Mouse (Mus musculus) lung, embryonic 16.5 days (tissue): ENCODE results near the gene Khnyn. TPM values are rescaled to one million over a fixed set of nuclear protein-coding genes. Genes with fewer than 3 reads are reported as not detected.

Experiments used
- ATAC-seq: fragments of 200-750 bp; cut with Nextera tagmentation; 2 replicates; pipeline ENCODE4 v1.8.0; 2017; ENCODE audit warnings: low read depth, mild to moderate bottlenecking, moderate library complexity
- H3K27ac ChIP-seq: fragments of 300-500 bp; sonication (generic); 2 replicates; pipeline ENCODE4 v1.5.1; 2014; ENCODE audit warnings: mild to moderate bottlenecking, control low read depth, low read length
- H3K27me3 ChIP-seq: fragments of 300-500 bp; sonication (generic); 2 replicates; pipeline ENCODE4 v1.6.1; 2014; ENCODE audit warnings: low read depth, low read length, mixed read lengths; ENCODE audit not compliant: control insufficient read depth, insufficient read depth
- H3K36me3 ChIP-seq: fragments of 300-500 bp; sonication (generic); 2 replicates; pipeline ENCODE4 v1.6.1; 2014; ENCODE audit warnings: low read length; ENCODE audit not compliant: control insufficient read depth, insufficient read depth
- H3K4me1 ChIP-seq: fragments of 300-500 bp; sonication (generic); replicated peaks from 2 replicates; pipeline ENCODE4 v1.6.1; 2014; ENCODE audit warnings: low read length, mixed read lengths; ENCODE audit not compliant: control insufficient read depth, insufficient read depth
- H3K4me2 ChIP-seq: fragments of 300-500 bp; sonication (generic); 2 replicates; pipeline ENCODE4 v1.6.1; 2014; ENCODE audit warnings: low read depth, low read length, control low read depth
- H3K4me3 ChIP-seq: fragments of 300-500 bp; sonication (generic); 2 replicates; pipeline ENCODE4 v1.5.1; 2014; ENCODE audit warnings: mild to moderate bottlenecking, low read length, control low read depth
- H3K9ac ChIP-seq: fragments of 300-500 bp; sonication (generic); 2 replicates; pipeline ENCODE4 v1.6.1; 2014; ENCODE audit warnings: low read length, control low read depth
- H3K9me3 ChIP-seq: fragments of 300-500 bp; sonication (generic); 2 replicates; pipeline ENCODE4 v1.6.1; 2016; ENCODE audit warnings: low read length; ENCODE audit not compliant: control insufficient read depth
- WGBS: fragments of 180-500 bp; shearing (Covaris S2); extraction: QIAGEN DNeasy Blood & Tissue Kit; methylation state at CpG from one replicate; pipeline ENCODE4 v1.1.7; 2014; 5-methylcytosine and 5-hydroxymethylcytosine counted together
- polyA plus RNA-seq: library from polyadenylated mRNA; unstranded; fragments of >200 nt; fragmentation: Nextera tagmentation; extraction: Ambion mirVana; gene quantifications from 2 replicates; pipeline ENCODE4 v1.2.1, GENCODE M21; 2015

The Khnyn gene
- polyA plus RNA-seq, 1 experiment from 2014 or later, result 17.8 TPM

DNA sequence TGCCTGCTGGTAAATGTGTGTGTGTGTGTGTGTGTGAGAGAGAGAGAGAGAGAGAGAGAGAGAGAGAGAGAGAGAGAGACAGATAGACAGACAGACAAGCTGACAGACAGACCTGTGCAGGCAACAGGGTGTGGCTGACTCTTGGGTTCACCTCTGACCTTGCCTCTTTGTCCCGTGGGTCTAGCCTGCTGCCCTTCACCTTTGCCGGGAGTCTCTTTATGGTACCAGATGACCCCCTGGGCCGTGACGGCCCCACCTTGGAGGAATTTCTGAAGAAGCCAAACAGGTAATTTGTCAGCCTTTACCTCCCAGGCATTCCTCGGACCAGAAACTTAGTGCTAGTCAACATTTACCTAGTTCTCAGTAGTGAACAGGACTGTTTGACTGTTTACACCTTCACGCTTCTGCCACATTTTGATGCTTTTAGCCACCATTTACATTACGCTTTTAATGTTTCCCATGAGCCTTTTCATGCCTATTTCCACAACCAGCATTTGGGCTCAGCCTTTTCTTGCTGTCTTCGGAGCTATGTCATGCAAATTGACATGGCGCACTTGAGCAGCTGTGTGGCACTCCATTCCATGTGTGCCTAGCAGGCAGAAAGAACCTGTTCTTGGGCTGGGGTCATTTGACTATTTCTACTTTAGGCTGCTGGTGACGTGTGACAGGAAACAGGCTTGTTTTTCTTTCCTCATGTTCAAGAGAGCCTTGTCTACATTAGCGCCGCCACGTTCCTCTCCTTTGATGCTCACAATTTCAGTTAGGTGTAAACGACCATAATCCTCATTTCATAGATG is 16.3 kb upstream of the Khnyn start:
- ATAC-seq, result no peak
- 82% methylated on average over 14 of the region's 14 CpGs for WGBS
- no peak overlapping the region for H3K4me3 ChIP-seq
- H3K27ac ChIP-seq, result no peak overlapping the region
- H3K9me3 ChIP-seq, result no peaks in the 10 kb centered on the region
- no peak overlapping the region for H3K9ac ChIP-seq
- H3K36me3 ChIP-seq, result peaks cover 70% of the 10 kb centered on the region
- peaks cover 4% of the 10 kb centered on the region for H3K4me1 ChIP-seq
- no peak overlapping the region for H3K4me2 ChIP-seq
- no peaks in the 10 kb centered on the region for H3K27me3 ChIP-seq

DNA sequence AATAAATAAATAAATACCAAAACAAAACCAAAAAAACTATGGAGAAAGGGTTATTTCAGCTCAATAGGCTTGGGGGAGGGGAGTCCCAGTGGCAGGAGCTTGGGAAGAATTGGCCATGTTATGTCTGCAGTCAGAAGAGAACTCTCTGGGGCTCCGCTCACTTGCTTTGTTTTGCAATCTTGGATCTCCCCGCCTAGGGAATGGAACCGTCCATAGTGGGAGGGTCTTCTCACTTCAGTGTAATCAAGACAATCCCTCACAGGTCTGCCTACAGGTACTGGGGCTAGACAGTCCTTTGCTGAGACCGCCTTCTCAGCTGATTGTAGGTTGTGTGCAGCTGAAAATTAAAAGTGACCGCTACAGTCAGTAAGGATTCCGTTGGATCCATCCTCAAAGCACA is 15.2 kb upstream of the Khnyn start:
- no peak for ATAC-seq
- Histone ChIP-seq H3K4me2 (no peak overlapping the region), H3K36me3 (peaks cover 64% of the 10 kb centered on the region), H3K9ac (no peak overlapping the region), H3K9me3 (no peaks in the 10 kb centered on the region), H3K27ac (no peak overlapping the region), H3K4me1 (peaks cover 8% of the 10 kb centered on the region), H3K4me3 (no peak overlapping the region), H3K27me3 (no peaks in the 10 kb centered on the region)
- WGBS, result 95% methylated on average over 6 of the region's 6 CpGs

DNA sequence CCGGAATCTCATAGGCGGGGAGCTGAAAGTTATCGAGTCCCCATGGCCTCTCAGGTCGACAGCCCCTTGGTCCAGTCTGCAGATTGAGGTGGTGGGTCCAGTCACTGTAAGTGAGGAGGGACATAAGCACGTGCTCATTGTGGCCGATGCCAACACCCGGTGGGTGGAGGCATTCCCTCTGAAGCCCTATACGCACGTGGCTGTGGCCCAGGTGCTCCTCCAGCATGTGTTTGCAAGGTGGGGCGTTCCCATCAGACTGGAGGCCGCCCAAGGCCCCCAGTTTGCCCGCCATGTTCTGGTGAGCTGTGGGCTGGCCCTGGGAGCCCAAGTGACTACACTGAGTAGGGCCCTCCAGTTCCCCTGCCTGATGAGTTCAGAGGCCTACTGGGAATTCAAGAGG is 12.7 kb upstream of the Khnyn start:
- no peak for ATAC-seq
- Histone ChIP-seq H3K27ac (no peak overlapping the region), H3K4me2 (no peak overlapping the region), H3K36me3 (peaks cover 45% of the 10 kb centered on the region), H3K27me3 (no peaks in the 10 kb centered on the region), H3K9ac (no peak overlapping the region), H3K4me1 (peaks cover 8% of the 10 kb centered on the region), H3K9me3 (no peaks in the 10 kb centered on the region), H3K4me3 (no peak overlapping the region)
- 85% methylated on average over 12 of the region's 12 CpGs for whole genome bisulfite sequencing

DNA sequence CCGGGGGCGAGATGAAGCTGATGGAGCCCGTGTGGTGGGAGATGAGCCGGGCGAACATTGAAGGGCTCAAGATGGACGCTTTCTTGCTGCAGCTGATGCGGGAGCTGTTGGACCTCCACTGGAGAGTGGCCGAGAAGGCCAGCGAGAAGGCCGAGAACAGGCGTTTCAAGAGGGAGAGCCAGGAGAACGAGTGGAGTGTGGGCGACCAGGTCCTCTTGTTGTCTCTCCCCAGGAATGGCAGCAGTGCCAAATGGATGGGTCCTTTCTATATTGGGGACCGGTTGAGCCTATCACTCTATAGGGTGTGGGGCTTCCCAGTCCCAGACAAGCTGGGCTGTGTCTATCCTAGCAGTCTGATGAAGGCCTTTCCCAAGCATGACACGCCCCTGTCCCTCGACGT is 12.2 kb upstream of the Khnyn start:
- H3K4me3 ChIP-seq, result no peak overlapping the region
- 83% methylated on average over 17 of the region's 17 CpGs for WGBS
- no peaks in the 10 kb centered on the region for H3K27me3 ChIP-seq
- no peak for ATAC-seq
- no peak overlapping the region for H3K27ac ChIP-seq
- H3K4me1 ChIP-seq, result peaks cover 12% of the 10 kb centered on the region
- no peak overlapping the region for H3K4me2 ChIP-seq
- no peak overlapping the region for H3K9ac ChIP-seq
- H3K9me3 ChIP-seq, result no peaks in the 10 kb centered on the region
- peaks cover 45% of the 10 kb centered on the region for H3K36me3 ChIP-seq

DNA sequence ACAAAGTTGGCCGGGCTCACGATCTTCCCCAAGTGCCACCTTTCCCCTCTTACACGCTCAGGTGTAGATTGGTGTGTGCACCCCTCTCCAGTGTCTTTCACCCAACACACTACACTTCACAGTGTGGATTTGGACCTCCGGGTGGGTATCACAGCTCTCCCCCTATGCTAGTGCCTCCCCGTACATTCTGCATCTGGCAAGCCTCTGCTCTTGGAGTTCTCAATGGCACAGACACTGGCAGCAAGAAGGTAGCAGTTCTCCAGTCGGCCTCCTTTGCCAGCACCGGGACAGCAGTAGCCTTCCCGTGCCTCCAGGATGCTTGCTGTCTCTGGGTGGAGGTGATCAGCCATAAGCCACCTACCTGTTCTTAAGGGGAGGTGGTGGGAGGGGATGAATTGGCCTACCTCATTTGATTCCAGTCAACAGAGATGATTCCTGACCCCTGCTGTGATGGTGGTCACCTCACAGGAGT is 11.5 kb upstream of the Khnyn start:
- Histone ChIP-seq H3K9ac (no peak overlapping the region), H3K27me3 (no peaks in the 10 kb centered on the region)
- ATAC-seq, result no peak

DNA sequence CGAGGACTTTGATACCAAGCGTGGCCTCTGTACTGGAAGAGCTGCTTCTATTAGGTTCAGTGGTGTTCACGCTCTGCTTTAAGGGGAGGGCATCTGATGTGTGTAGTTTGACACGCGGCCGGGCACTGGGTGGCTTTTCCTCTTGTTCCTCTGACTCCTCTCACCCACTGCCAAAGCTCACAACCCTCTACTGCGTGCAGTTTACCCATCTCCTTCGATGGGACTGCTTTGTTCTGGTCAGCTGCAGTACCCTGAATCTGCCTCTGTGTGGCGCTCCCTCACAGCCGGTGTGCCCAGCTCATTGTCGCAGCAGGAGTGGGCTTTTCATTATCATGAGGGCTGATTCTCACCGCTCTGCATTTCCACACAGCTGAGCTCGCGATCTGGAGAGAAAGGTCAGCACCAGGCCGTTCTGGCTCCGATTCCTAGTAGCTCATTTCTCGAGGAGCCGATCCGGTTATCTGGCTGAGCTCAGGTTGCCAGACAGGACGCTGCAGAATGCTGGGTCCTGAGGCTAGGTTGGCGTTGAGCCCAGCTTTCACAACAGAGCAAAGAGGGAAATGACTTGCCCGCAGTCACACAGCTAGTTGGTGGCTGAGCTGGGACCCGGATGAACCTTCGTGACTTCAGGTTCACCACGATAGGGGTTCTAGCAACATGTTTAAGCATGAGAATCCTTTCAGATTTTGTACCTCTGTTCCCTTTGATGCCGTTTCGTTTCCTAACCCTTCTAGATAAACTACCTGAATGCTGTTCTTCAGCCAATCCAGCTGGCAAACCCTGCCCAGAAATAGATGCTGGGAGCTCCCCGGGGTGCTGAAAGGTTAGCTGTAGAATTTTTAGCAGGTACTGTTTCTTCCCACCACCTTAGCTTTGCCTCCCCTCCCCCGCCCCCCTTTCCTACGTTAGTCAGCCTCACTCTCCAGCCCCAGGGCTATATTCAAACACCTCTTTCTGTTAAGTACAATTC is 10.7 kb upstream of the Khnyn start:
- Histone ChIP-seq H3K9ac (peak overlapping the region; percentile 40), H3K36me3 (peaks cover 32% of the 10 kb centered on the region), H3K4me1 (peaks cover 23% of the 10 kb centered on the region), H3K4me3 (peak overlapping the region; percentile 28), H3K27me3 (no peaks in the 10 kb centered on the region), H3K27ac (no peak overlapping the region), H3K9me3 (no peaks in the 10 kb centered on the region), H3K4me2 (peak overlapping the region; percentile 49)
- WGBS, result 11% methylated on average over 30 of the region's 30 CpGs
- ATAC-seq, result peak; percentile 43

More for the DNA sequence above, 11.5 kb upstream of the Khnyn start:
- Histone ChIP-seq H3K27ac (no peak overlapping the region), H3K9me3 (no peaks in the 10 kb centered on the region), H3K4me3 (no peak overlapping the region), H3K4me1 (peaks cover 18% of the 10 kb centered on the region), H3K4me2 (peak overlapping the region; percentile 49; the same call in 1 of the 2 replicates), H3K36me3 (peaks cover 39% of the 10 kb centered on the region)
- 77% methylated on average over 8 of the region's 8 CpGs for WGBS

DNA sequence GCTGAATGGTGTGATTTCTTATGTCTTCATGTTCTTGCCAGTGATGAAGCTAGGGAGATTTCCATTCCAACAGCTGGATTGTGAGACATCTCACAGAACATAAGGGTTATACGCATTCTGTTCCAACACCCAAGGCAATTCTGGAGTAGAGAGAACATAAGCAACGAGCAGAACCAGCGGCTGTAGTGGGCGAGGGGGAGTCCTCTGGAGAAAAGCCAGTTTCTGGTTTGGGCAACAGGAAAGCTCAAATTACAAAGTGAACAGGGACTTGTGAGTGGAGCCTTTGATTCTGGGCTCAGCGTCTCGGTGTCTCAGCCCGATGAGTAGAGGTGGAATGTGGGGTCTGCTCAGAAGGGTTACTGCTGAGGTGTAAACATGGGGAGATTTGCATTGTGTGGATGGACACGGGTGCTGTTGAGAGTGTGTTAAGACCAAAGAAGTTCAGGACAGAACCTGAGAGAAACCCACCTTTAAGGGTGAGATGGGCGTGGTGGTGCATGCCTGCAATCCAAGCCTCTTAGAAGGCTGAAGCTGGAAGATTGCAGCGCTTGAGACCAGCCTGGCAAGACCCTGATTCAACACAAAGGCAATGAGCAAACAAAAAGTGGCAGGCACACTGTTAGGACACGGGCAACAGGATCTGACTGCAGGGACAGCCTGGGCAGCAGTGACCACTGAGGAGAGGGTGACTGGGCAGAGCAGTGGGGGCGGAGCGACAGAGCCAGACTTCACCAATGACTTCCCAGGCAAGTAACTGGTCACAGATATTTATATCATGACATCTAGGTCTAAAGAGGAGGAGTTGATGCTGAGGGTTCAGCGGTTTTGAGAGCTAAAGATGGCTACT is 7.1 kb upstream of the Khnyn start:
- peak overlapping the region; percentile 47 for H3K9ac ChIP-seq
- H3K4me1 ChIP-seq, result peaks cover 26% of the 10 kb centered on the region
- no peaks in the 10 kb centered on the region for H3K27me3 ChIP-seq
- no peaks in the 10 kb centered on the region for H3K9me3 ChIP-seq
- H3K4me3 ChIP-seq, result peak overlapping the region; percentile 18; the same call in 1 of the 2 replicates
- 12% methylated on average over 14 of the region's 14 CpGs for WGBS
- peak overlapping the region; percentile 53 for H3K4me2 ChIP-seq
- peak overlapping the region; percentile 71 for H3K27ac ChIP-seq
- H3K36me3 ChIP-seq, result peaks cover 2% of the 10 kb centered on the region
- peak; percentile 60 for ATAC-seq

DNA sequence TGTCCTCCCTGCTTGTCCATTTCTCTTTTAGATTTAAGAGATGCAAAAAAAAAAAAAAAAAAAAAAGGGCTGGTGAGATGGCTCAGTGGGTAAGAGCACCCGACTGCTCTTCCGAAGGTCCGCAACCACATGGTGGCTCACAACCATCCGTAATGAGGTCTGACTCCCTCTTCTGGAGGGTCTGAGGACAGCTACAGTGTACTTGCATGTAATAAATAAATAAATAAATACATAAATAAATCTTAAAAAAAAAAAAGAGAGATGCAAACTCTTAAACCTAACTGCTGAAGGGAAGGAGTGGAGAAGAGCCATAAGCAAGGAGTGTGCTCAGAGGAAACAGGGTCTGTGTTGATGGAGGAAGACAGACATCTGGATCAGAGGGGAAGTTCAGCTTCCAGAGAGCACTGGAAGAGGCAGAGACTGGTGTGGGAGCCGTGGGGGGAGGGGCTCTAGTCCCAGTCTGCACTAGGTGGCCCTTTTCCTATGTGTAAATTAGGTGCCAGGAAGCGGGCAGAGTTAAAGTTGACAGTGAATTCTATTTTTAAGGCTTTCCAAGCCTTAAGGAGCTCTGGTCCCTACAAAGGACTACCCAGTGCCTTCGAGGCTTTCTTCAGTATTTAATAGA is 6.3 kb upstream of the Khnyn start:
- Histone ChIP-seq H3K4me1 (peaks cover 24% of the 10 kb centered on the region), H3K27me3 (no peaks in the 10 kb centered on the region), H3K9me3 (no peaks in the 10 kb centered on the region), H3K4me2 (peak overlapping the region; percentile 53), H3K27ac (peak overlapping the region; percentile 71; the same call in 1 of the 2 replicates), H3K9ac (no peak overlapping the region), H3K4me3 (no peak overlapping the region), H3K36me3 (no peaks in the 10 kb centered on the region)
- WGBS, result 11% methylated on average over 7 of the region's 7 CpGs
- peak; percentile 35; the same call in 1 of the 2 replicates for ATAC-seq
